Mouse (Mus musculus): Measurements from ENCODE around the gene Hoxc11.

DNA sequence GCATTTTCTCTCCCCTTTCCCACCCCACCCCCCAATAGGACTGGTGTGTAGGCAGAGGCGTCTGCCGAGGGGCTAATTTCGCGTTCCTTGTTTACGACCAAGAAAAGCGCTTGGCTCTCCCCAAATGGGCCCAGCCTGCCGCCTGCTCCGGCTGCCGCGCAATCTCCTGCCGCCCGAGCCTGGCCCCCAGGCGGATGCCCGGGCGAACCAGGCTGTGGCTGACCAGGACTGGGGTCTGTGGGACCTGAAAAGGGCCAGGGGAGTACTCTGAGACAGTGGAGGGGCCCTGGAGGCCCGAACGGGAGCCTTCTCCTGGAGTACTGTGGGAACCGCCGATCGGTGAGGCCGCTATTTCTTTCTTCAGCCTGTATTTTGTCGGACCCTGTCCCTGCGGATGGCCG is 46.3 kb downstream of the Hoxc11 start:
- TF ChIP-seq CTCF (conservative IDR thresholded peaks at IDR 0.05; ENCODE audit: low read length), result no peak
- TF ChIP-seq POU5F1 (IDR thresholded peaks at IDR 0.05; ENCODE audit: borderline replicate concordance, low read length), result no peak
- no peak for TF ChIP-seq NANOG (IDR thresholded peaks at IDR 0.05; ENCODE audit: borderline replicate concordance, low read length)

Measured in E14TG2a.4 (cell line).